ENCODE assay signal across 24 mouse cellular contexts in genomic region chr3:157090051-157090450, GRCm38 (mm10).
"Had no signal": no experiment of that assay in that cellular context is flagged by ENCODE, and none has a peak within 500 bp of the region (broad histone marks: within the 10 kb centered on the region; RNA-seq: fewer than 3 reads in every experiment).

No protein-coding gene starts in this region.

- H3K9ac ChIP-seq: heart, embryonic 12.5 days; heart, embryonic 15.5 days; hindbrain, embryonic 13.5 days; hindbrain, embryonic 15.5 days; limb, embryonic 13.5 days; limb, embryonic 15.5 days; liver, embryonic 12.5 days had no signal

- H3K36me3 ChIP-seq: heart, embryonic 10.5 days; heart, embryonic 12.5 days; heart, embryonic 15.5 days; hindbrain, embryonic 13.5 days; hindbrain, embryonic 15.5 days; limb, embryonic 13.5 days; limb, embryonic 15.5 days; liver, embryonic 12.5 days had no signal

- H3K27me3 ChIP-seq: heart, embryonic 12.5 days; heart, embryonic 15.5 days; hindbrain, embryonic 13.5 days; hindbrain, embryonic 15.5 days; limb, embryonic 13.5 days; limb, embryonic 15.5 days; liver, embryonic 12.5 days had no signal

- H3K9me3 ChIP-seq: heart, embryonic 10.5 days; heart, embryonic 12.5 days; heart, embryonic 15.5 days; hindbrain, embryonic 13.5 days; hindbrain, embryonic 15.5 days; limb, embryonic 13.5 days; limb, embryonic 15.5 days; liver, embryonic 12.5 days had no signal

- ATAC-seq: hindbrain, postnatal 0 days; intestine, embryonic 16.5 days; liver, embryonic 12.5 days had no signal

- H3K4me2 ChIP-seq: heart, embryonic 12.5 days; heart, embryonic 15.5 days; hindbrain, embryonic 13.5 days; hindbrain, embryonic 15.5 days; limb, embryonic 13.5 days; limb, embryonic 15.5 days; liver, embryonic 12.5 days had no signal

- DNase-seq: gastrocnemius, postnatal 14 days; gastrocnemius, postnatal 36 days; heart, adult 11 months; heart, adult 2 months; heart, postnatal 14 days; heart, postnatal 36 days; kidney, adult 11 months; kidney, adult 8-10 months; kidney, postnatal 14 days; kidney, postnatal 36 days; layer of hippocampus, adult 9-11 months; layer of hippocampus, postnatal 36 days; left cerebral cortex, postnatal 4 days had no signal

- H3K4me3 ChIP-seq: heart, adult 2 months; heart, embryonic 10.5 days; heart, embryonic 12.5 days; heart, embryonic 15.5 days; hindbrain, embryonic 13.5 days; hindbrain, embryonic 15.5 days; limb, embryonic 13.5 days; limb, embryonic 15.5 days; liver, embryonic 12.5 days had no signal

- H3K27ac ChIP-seq: heart, adult 2 months; heart, embryonic 10.5 days; heart, embryonic 15.5 days; hindbrain, embryonic 13.5 days; hindbrain, embryonic 15.5 days; hindbrain, postnatal 0 days; kidney, postnatal 0 days; limb, embryonic 13.5 days; limb, embryonic 15.5 days; liver, embryonic 12.5 days had no signal

- H3K4me1 ChIP-seq: heart, embryonic 10.5 days; heart, embryonic 12.5 days; heart, embryonic 15.5 days; hindbrain, embryonic 13.5 days; hindbrain, embryonic 15.5 days; limb, embryonic 15.5 days; liver, embryonic 12.5 days had no signal
